Mouse (Mus musculus): Measurements from ENCODE around the gene Slc6a2. TPM values are rescaled to one million over a fixed set of nuclear protein-coding genes. Genes with fewer than 3 reads are reported as not detected.

Gene Slc6a2
- 2.4 and 4.6 TPM in 2 replicates for total RNA-seq (2023)

DNA sequence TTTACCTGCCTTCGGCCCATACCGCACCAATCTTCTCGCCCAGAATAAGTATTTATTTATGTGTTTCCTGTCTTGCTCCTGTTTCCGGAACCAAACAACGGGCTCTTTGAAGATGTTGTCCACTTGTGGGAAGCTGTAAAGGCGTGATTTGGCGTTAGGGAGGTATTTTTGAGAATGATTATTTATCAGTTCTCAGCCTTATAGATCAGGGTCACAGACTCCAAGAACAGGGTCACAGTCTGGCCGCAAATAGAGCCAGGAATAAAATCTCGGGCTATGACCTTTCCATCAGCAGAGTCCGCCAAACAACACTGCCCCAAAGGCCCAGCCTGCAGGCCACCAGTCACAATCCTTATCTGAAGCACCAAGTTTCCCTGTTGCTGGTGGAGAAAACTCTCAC lies at the start of gene Slc6a2:
Gene Slc6a2, plus strand, starts transcription at position 301 of the 400 bp plus-strand sequence.

DNA sequence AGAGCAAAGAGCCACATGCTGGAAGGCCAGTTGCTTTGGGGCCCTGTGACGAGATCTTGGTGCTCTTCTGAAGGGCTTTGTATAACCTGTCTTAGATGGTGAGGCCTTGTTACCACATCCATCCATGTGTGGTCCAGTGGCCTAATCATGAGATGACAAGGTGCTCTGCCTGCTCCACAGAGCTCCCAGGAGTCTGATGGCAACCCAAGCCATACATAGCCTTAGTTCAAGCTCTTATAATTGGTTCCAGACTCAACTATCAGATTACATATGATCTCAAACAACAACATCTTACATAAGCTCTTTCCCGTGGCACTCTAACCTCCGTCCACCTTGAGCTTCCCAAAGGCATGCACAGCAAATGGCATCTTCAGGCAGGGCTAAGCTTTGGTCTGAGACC lies 88.2 kb downstream of the Slc6a2 start, which contains the start of gene Ces1a:
Gene Ces1a, minus strand, starts transcription at position 101 of the 400 bp plus-strand sequence.

Other genes with a start within 250 kb of the Slc6a2 start
- 0.54 and 0.57 TPM in 2 replicates for gene Mmp2, start 132.8 kb upstream of the Slc6a2 start, total RNA-seq (2023)
- 149 and 197 TPM in 2 replicates for gene Lpcat2, start 104.7 kb upstream of the Slc6a2 start, total RNA-seq (2023)
- gene Capns2, start 58.7 kb upstream of the Slc6a2 start, total RNA-seq (2023) = 20.1 and 36.2 TPM in 2 replicates
- gene Ces1a, start 88.1 kb downstream of the Slc6a2 start, total RNA-seq (2023) = not detected in 2 replicates
- gene Ces1b, start 119.9 kb downstream of the Slc6a2 start, total RNA-seq (2023) = not detected in 2 replicates
- gene Ces1c, start 171.2 kb downstream of the Slc6a2 start, total RNA-seq (2023) = not detected in 2 replicates
- gene Ces1d, start 237.8 kb downstream of the Slc6a2 start, total RNA-seq (2023) = 16.5 and 20.0 TPM in 2 replicates